ENCODE assay signal across 20 mouse cellular contexts in genomic region chr10:59447546-59447945, GRCm38 (mm10). TPM values are rescaled to one million over a fixed set of nuclear protein-coding genes. Genes with fewer than 3 reads are reported as not detected.
DNase-seq lines count a peak whose midpoint lies in the region; ATAC-seq lines count a peak whose summit lies in the region.
"Had no signal": no experiment of that assay in that cellular context is flagged by ENCODE, and none has a peak within 500 bp of the region (broad histone marks: within the 10 kb centered on the region; RNA-seq: fewer than 3 reads in every experiment).

No protein-coding gene starts in this region.

- peak overlapping the region; percentile 35 to 48; a peak in 2 of 4 replicates for H3K27ac ChIP-seq in heart, embryonic 14.5 days (replicated peaks in 1 of 2; ENCODE audit: control insufficient read depth in 1 of 2, insufficient read depth in 1 of 2, low read depth in 2 of 2, low read length in 2 of 2)
- H3K27ac ChIP-seq: embryonic facial prominence, embryonic 12.5 days; forebrain, embryonic 10.5 days; hindbrain, postnatal 0 days; liver, embryonic 13.5 days had no signal

- H3K27me3 ChIP-seq in heart, embryonic 14.5 days (ENCODE audit: control insufficient read depth, insufficient read depth, low read length) = no peaks in the 10 kb centered on the region
- H3K27me3 ChIP-seq: embryonic facial prominence, embryonic 12.5 days; liver, embryonic 13.5 days had no signal

- H3K9me3 ChIP-seq in heart, embryonic 14.5 days (ENCODE audit: control insufficient read depth, low read length) = no peaks in the 10 kb centered on the region
- H3K9me3 ChIP-seq: embryonic facial prominence, embryonic 12.5 days; forebrain, embryonic 10.5 days; liver, embryonic 13.5 days had no signal

- peaks cover 14% of the 10 kb centered on the region for H3K36me3 ChIP-seq in heart, embryonic 14.5 days (ENCODE audit: control insufficient read depth, insufficient read depth, low read length)
- H3K36me3 ChIP-seq: forebrain, embryonic 10.5 days; liver, embryonic 13.5 days had no signal

- DNase-seq in heart, postnatal 14 days = no peak
- DNase-seq in left cerebral cortex, adult 18-20 months (ENCODE audit: low spot score in 2 of 2) = peak; percentile 22 to 42
- DNase-seq in left cerebral cortex, postnatal 4 days = no peak
- peak; percentile 83 for DNase-seq in brain, adult 2 months (ENCODE audit: low read depth, low spot score)
- DNase-seq in left cerebral cortex, adult 9 months (ENCODE audit: low spot score in 2 of 2) = peak; percentile 45 to 49
- no peak for DNase-seq in embryo, embryonic 11 days
- DNase-seq: adrenal gland, postnatal 10 days; cerebellum, postnatal 14 days; heart, adult 18-20 months; layer of hippocampus, postnatal 36 days; liver, embryonic 13.5 days; thymus, adult 18-20 months had no signal

- H3K9ac ChIP-seq in heart, embryonic 14.5 days (ENCODE audit: low read length) = no peak overlapping the region
- H3K9ac ChIP-seq: embryonic facial prominence, embryonic 12.5 days; liver, embryonic 13.5 days had no signal

- H3K4me3 ChIP-seq in heart, embryonic 14.5 days (ENCODE audit: control insufficient read depth in 1 of 2, insufficient read depth in 1 of 2, low read depth in 1 of 2, low read length in 2 of 2) = no peak overlapping the region
- H3K4me3 ChIP-seq: embryonic facial prominence, embryonic 12.5 days; forebrain, embryonic 10.5 days; liver, embryonic 13.5 days had no signal

- WGBS in heart, embryonic 14.5 days = 32% methylated on average over 9 of the region's 9 CpGs

- H3K4me2 ChIP-seq in heart, embryonic 14.5 days (ENCODE audit: low read length) = no peak overlapping the region
- H3K4me2 ChIP-seq: embryonic facial prominence, embryonic 12.5 days; liver, embryonic 13.5 days had no signal

- intact Hi-C loops in heart, postnatal 14 days (cut with DNase I) = no loop called here
- intact Hi-C loops in left cerebral cortex, postnatal 4 days (cut with DNase I) = no loop called here

- H3K4me1 ChIP-seq in heart, embryonic 14.5 days (ENCODE audit: control insufficient read depth in 2 of 2, insufficient read depth in 2 of 2, low read length in 2 of 2) = peaks cover 11 to 33% of the 10 kb centered on the region in 2 experiments

- no peak for ATAC-seq in heart, embryonic 14.5 days (ENCODE audit: insufficient number of reproducible peaks, insufficient read depth, low FRiP score, low read depth)
- ATAC-seq: hindbrain, postnatal 0 days; midbrain, embryonic 16.5 days had no signal

RNA-seq across cellular contexts. Expression of gene Oit3, which starts 6.0 kb away (rescaled TPM):
- 4.7 and 5.6 TPM in 2 replicates for polyA plus RNA-seq in heart, embryonic 14.5 days (2014; fragmentation: Nextera tagmentation; extraction: Ambion mirVana)
- total RNA-seq in heart, postnatal 14 days (2021) = under 1 TPM; 0.33 to 0.46 TPM
- under 1 TPM; 0.19 to 0.35 TPM for total RNA-seq in left cerebral cortex, adult 18-20 months (2021)
- total RNA-seq in left cerebral cortex, postnatal 4 days (2021) = under 1 TPM in 1 of 2 experiments, not detected in 1; 0.32 TPM
- total RNA-seq: gastrocnemius, adult 18-20 months; heart, adult 18-20 months; hindbrain, postnatal 0 days; layer of hippocampus, postnatal 36 days; MEL had no signal
- polyA plus RNA-seq: midbrain, embryonic 16.5 days had no signal

RNA-seq across cellular contexts. Expression of gene Pla2g12b, which starts 44.1 kb away (rescaled TPM):
- 0.50 and 0.55 TPM in 2 replicates for polyA plus RNA-seq in heart, embryonic 14.5 days (2014; fragmentation: Nextera tagmentation; extraction: Ambion mirVana)
- not detected for total RNA-seq in heart, postnatal 14 days (2021)
- total RNA-seq in left cerebral cortex, adult 18-20 months (2021) = not detected
- not detected for total RNA-seq in left cerebral cortex, postnatal 4 days (2021)
- total RNA-seq: gastrocnemius, adult 18-20 months; heart, adult 18-20 months; hindbrain, postnatal 0 days; layer of hippocampus, postnatal 36 days; MEL had no signal
- polyA plus RNA-seq: embryonic facial prominence, embryonic 12.5 days; forebrain, embryonic 10.5 days; hindbrain, postnatal 0 days; midbrain, embryonic 16.5 days; neural tube, embryonic 11.5 days had no signal

RNA-seq across cellular contexts. Expression of gene Gm10273, which starts 52.1 kb away (rescaled TPM):
- 7.6 and 11.6 TPM in 2 replicates for polyA plus RNA-seq in heart, embryonic 14.5 days (2014; fragmentation: Nextera tagmentation; extraction: Ambion mirVana)
- 100 to 1,000 TPM; 132 to 141 TPM for total RNA-seq in heart, postnatal 14 days (2021)
- 10 to 100 TPM; 46.4 to 50.8 TPM for total RNA-seq in left cerebral cortex, adult 18-20 months (2021)
- total RNA-seq in left cerebral cortex, postnatal 4 days (2021) = 10 to 100 TPM; 45.0 to 48.3 TPM

Comparison
In these comparisons a context has a peak if more than half of its experiments do, and no peak if none do; other contexts are left out.
1. DNase-seq: peak in left cerebral cortex, adult 18-20 months (2 of 2), brain, adult 2 months (single experiment) and left cerebral cortex, adult 9 months (2 of 2); none in heart, postnatal 14 days (0 of 2), left cerebral cortex, postnatal 4 days (single experiment) and embryo, embryonic 11 days (single experiment).